Mouse (Mus musculus): ENCODE results near the gene Polm. TPM values are rescaled to one million over a fixed set of nuclear protein-coding genes. Genes with fewer than 3 reads are reported as not detected.
"Not testable (repeated sequence)": the region's sequence is repeated elsewhere in the genome, so short reads cannot be mapped to it uniquely, and the experiment has no call there.

Polm gene
- total RNA-seq, 2 experiments from 2014 or later = 5.6 to 6.5 TPM

DNA sequence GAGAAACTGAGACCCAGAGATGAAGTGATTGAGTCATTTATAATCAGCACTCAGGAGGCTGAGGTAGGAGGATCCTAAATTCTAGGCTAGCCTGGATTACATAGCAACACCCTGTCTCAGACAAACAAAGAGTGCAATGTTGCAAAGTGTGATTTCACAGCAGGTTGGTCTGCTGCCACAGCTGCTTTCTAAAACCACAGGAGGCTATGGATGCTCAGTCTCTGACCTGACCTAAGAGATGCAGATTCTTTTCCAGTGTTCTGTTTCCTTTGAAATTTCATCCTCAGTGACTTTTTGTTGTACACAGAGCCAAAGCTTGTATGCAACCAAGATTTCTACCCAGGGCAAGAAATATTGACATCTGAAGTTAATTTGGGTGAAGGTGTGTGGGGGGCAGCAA is 17.7 kb upstream of the Polm start:
- DNase-seq = no peak

DNA sequence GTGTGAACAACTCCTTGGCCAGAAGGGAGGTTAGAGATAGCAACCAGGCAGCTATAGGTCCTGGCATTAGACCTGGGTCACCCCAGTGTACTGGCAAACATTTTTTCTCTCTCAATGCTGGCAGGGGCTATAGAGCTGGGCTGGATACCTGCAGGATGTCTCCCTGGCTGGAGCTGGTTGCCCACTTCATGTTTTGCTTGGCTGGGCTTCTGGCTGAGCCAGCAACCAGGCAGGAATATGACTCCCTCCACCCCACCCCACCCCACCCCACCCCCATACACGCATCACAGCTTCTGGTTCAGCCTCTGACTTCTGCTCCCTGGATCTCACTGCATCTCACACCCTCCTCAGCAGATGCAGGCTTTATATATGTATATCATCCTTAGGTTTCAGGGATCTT is 14.5 kb upstream of the Polm start:
- DNase-seq = no peak

DNA sequence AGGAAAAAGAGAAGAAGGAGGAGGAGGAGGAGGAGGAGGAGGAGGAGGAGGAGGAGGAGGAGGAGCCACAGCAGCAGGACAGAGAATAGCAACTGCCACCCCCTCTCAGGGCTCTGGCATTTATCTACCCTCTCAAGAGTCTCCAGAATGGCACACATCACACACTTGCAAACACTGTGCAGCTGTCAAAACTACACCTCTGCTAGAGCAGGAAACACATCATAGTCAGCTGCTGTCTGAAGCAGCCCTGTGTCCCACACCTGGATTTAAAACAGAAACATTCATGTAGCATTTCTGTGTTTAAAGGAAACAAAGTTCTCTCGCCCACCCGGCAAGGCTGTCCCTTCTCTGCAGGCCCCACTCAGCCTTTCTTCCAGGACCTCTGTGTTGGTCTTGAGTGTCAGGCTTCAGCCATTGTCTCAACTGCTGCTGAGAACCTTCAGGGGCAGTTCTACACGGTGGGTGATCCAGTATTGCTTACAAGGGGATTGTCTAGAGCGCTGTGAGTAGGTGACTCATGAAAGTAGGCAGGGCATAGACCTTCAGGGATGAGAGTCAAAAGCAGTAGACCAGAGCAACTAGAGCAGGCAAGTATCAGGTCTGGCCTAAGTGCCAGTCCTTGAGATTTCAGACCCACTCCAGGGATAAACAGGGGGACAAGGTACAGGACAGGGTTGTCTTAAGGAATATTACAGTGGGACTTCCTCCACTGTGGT is 13.4 kb upstream of the Polm start:
- DNase-seq = no peak

DNA sequence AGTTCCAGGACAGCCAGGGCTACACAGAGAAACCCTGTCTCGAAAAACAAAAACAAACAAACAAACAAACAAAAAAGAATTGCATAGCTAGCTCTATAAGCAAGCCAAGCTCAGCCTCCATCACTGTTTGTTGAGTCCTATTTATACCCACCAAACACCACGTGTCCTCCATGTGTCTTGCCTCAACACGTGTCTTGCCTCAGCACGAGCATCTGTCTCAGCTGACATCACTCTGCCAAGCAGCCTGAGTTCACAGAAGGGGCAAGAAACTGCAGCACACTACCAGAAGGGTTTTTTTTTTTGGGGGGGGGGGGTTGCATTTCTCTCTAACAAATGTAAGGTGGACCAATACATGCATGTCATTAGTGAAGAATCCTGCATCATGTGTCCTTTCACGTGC is 12.6 kb upstream of the Polm start:
- DNase-seq = no peak

DNA sequence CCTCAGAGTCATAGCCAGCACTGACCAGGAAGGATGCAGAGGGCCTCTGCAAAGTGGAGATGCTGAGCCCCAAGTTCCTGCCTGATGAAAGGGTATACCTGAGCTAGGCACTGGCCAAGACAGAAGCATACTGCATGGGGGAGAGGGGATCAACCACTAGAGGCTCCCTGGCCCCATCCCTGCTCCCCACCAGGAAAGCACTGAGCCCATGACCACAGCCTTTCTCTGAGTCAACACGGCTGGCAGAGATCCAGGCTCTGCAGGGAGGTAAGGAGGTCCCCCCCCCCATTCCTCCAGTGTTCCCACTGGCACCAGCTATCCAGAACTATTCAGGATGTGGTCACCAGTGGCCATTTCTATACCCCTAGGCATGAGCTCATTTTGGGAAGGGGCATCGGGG is 11.5 kb upstream of the Polm start:
- peak; percentile 33 for DNase-seq

DNA sequence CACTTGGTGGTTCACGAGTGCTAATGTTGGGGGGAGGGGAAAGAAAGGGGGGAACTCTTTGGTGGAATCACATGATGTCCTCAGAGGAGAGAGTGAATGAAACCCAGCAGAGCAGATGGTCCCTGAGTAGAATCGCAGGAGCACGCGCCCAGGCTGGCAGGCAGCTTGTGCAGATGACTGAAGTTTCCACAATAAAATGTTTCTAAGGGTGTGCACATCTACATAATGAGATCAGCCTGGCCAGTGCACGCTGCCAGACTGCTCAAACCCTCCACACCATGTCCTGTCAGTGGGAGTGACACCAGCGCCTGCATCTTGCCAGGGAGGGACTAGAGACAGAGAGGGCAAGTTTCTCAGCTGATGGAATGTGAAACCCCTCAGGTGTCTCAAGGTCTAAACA is 10.9 kb upstream of the Polm start:
- peak; percentile 44 for DNase-seq

DNA sequence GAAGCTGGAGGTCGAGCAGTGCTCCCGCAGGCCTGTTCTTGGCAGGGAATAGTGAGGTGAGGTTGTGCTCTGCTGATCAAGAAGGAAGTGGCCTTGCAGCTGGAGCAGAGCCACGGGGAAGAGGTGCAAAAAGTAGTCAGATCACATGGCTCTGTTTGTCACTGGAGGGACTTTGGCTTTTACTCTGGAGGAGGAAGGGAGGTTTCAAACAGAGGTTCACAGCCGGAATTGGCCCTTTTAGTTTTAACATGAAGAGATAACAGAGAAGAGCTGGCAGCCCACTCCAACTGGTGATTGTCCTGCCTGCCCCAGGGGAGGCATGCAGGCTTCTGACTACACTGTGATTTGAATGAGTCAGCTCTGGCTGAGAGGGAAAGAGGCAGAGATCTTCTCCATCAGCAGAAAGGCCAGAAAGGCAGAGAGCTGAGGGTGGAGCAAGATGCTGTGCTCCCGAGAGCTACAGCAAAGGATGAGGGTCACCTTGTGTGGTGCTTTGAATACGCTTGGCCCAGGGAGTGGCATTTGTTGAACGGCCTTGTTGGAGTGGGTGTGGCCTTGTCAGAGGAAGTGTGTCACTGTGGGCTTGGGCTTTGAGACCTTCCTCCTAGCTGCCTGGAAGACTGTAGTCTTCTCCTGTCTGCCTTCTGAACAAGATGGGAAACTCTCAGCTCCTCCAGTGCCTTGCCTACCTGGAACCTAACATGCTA is 9.0 kb upstream of the Polm start:
- peak; percentile 58 for DNase-seq

DNA sequence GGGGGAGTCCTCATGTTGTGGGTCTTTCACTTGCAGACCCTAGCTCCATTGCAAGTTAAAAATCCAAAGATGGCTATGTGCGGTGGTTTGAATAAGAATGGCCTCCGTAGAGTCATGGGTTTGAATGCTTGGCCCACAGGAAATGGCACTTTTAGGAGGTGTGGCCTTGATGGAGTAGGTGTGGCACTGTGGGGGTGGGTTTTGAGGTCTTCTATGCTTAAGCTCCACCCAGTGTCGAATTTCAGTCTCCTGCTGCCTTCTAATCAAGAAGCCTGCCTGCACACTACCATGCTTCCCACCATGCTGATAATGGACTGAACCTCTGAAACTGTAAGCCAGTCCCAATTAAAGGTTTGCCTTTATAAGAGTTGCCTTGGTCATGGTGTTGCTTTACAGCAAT is 5.3 kb upstream of the Polm start:
- no peak for DNase-seq

DNA sequence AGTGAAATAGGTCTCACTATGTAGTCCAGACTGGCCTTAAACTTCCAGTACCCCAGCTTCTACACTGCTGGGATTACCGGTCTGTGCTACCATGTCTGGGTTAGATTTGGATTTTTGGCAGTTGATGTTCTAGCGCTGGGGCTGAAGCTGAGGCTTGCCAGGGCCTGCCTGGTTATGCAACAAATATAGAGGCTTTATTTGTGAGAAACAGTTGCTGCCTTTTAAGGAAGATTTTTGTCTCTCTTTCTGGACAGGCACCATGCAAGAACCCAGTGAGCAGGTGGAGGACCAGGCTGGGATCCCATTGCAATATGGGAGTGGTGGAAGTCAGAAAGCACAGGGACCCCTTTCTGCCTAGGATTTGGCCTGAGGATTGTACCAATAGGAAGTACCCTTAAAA is 3.9 kb upstream of the Polm start:
- no peak for DNase-seq

DNA sequence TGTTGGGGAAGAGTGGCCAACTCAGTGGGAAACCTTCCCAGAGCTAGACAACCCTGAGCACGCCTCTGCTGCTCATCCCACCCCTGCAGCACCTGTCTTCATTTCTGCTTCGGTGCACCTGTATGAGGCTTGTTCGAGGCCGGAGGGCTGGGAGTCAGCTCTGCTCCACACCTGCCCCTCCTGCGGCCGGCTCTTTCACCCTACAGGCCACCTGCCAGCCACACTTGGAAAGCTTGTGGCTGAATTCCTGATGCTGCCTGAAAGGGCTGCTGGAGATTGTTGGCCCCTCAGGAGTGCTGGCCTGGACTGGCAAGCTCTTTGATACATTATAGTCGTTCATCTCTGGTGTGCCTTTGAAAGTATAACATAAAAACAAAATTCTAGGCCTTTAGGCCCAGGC is 2.5 kb upstream of the Polm start:
- DNase-seq = no peak

DNA sequence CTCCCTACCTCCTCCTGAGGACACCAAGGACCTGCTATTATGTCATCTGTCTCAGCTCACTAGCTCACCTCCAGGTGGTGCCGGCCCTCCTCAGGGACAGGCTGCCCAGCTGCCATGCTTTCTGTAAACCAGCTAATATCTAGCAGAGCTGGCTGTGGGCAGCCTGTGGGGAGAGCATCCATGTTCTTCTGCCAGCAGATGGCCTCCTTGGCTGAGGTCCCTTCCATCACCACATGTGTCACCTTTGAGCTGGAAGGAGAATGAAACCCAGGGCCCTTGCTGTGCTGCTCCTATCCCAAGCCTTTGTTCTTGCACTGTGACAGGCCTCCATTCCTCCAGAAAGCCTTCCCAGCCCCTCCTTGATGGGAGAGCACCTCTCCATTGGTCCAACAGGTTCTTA is 1.7 kb downstream of the Polm start:
- DNase-seq = no peak

DNA sequence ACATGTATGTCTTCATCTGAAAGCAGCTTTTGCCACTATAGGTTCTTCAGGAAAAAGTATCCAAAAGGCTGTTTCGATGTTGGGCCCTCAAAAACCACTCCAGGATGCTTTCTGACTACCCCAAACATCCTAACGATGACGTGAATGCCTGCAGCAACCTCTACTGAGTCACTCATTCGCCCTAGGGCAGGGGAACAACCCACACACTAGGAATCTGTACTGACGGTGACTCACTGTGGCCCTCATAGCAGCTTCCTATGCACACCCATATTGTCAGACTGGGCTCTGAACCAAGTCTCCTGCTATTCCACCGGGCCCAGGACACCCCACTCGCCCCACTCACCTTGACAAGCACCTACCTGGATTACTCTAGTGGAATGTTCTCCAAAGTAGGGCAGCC is 2.8 kb downstream of the Polm start:
- no peak for DNase-seq

DNA sequence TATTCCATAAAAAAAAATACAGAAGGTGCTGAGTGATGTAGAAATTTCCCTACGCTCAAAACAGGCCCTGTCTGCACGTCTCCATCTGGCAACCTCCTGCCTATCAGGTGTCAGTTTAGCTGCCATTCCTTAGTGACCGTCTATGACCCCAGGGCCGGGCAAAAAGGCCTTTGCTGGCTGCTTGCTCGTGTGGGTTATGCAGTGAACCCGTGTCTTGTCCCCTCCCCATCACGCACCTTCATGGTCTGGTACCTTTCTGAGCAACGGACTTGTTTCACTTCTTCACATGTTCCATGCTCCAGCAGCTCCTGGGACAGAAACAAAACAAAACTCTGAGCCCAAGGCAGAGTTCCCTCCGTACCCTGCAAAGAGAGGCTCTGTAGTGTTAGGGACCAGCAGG is 3.3 kb downstream of the Polm start:
- no peak for DNase-seq

DNA sequence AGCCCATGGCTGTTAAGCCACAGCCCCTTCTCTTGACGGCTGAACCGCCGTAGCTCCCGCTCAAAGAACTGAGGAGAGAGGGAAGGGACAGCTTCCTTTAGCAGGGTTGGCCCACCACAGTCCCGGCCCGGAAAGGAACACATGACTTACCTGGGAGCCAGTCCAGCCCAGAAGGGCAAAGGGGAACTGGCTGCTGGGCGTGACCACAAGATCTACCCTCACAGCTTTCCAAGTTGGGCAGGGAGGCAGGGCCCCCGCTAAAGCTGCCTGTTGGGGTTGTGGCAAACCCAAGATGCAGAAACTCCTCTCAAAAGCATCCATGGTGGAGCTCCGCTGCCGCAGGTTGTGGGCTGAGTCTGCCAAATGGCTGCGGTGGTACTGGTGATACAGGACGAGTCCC is 8.5 kb downstream of the Polm start:
- no peak for DNase-seq

DNA sequence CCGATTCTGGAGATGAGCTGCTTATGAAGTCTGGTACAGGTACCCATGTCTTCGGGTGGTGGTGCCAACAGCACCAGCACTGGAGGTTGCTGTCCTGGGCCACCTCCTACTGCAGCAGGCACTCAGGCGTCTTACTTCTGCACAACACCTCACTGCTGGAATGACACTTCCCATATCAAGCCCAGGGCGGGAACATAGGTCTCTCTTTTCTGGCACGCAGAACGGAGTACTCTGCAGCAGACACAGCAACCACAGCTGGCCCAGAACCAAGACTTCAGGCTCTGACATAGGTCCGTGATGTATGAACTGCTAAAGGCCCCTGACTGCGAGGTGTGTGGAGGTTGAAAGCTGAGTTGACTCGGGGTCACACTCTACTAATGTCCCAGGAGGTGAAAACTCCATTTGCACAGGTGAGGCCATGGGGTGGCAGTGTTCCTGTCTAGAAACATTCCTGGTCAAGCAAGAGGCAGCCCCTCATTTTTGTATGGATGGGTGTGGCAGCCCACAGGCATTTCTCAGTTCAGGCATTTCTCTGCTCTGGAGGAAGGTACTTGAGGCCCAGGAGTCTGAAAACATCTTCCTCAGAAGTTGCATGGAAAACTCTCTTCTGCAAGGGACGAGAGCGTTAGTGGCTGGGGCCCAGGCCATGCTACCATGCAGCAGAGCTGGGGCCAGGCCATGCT is 9.2 kb downstream of the Polm start:
- DNase-seq = no peak

DNA sequence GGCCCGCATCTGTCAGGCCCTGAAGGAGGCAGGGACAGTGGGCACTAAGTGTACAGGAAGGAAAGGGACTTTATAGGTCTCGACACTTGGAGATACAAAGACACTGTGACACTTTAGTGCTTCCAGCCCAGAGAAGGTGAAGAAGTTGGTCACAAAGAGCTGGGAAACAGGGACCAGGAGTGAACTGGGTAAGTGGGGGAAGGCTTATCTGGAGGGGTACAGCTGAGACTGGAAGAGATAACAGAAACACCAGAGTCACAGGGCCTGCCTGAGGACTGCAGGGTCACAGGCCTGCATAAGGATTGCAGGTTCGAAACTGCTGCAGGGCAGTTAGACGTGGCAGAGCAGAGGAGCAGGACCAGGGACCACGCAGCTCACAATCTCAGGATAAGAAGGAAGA is 9.9 kb downstream of the Polm start:
- no peak for DNase-seq

DNA sequence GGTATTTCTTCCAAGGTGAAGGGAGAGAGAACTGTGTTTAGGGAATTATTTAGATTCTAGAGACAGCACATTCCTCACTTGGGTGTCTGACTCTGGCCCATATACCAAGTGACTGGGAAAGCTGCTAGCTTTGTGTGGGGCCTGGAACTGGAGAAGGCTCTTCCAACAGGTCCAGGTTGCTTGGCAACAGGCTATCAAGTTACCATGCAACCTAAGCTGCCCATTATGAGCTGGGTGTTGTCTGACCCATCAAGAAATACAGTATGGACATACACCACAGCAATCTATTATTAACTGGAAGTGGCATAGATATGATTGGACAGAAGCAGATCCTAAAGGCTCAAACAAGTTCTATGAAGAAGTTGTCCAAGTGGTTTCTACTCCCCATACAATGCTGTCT is 12.4 kb downstream of the Polm start:
- no peak for DNase-seq

DNA sequence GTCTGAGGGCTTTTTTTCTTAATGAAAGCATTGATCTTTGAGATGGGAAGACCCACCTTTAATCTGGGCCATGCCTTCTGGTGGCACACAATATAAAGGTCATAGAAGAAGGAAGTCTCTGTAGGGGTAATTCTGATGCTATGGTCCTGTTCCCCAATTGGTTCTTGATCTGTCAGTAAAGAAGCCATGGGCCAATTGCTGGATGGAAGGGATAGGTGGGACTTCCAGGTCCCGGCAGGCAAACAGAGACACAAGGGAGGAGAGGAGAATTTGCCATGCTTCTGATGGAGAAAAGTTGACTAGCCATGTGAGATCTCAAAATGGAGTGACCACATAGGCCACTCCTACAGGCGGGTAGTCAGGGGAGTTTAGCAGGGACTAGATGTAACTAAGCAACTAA is 18.6 kb downstream of the Polm start:
- no peak for DNase-seq

DNA sequence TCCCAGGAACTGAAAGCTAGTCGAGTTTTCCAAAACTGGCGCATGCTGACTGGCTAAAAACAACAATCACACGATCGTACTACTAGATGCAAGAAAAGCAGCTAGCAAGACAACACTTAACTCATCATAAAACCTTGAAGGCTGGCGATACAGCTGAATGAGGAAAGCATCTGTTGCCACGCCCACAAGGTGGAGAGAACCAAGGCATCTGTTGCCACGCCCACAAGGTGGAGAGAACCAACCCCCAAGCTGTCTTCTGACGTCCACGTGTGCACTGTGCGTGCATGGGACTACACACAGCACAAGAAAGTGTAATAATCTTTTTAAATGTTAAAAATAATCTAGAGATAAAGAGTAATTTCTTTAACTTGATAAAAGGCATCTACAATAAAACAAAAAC is 24.4 kb downstream of the Polm start:
- DNase-seq = no peak

DNA sequence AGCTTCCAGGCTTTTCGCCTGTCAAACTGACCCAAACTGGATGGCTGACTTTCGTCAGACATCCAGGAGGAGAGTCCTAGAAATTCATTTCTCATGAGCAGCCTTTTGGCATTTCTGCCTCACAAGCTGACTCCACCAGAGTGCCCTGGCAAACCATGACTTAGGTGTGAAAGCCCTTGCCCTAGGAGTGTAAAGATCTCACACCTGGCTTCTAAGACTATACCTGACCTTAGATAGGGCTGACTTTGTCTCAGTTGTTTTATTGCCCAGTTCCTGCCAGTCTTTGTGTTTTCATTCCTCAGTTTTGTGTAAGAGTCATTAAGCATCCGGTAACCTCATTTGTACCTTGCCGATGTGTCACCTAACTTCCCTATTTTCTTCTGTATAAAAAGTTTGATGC is 28.3 kb downstream of the Polm start:
- DNase-seq = not testable (repeated sequence)

DNA sequence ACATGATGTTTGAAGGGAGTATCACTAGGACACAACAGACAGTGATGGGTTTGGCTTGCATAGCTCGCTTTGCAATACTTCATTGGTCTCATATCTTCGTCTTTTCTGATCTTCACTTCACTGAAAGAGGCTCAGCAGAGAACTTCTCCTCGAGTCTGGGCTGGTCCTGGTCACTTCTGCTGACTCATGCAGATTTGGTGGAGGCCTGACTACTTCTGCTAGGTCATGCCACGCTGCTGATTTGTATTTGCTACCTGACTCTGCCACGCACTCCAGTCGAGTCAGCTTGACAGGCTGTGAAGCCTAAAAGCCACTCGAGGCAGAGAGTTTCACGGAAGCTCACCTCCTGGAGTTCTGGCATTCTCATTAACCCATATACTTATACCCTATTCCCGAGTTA is 29.9 kb downstream of the Polm start:
- DNase-seq = no peak

DNA sequence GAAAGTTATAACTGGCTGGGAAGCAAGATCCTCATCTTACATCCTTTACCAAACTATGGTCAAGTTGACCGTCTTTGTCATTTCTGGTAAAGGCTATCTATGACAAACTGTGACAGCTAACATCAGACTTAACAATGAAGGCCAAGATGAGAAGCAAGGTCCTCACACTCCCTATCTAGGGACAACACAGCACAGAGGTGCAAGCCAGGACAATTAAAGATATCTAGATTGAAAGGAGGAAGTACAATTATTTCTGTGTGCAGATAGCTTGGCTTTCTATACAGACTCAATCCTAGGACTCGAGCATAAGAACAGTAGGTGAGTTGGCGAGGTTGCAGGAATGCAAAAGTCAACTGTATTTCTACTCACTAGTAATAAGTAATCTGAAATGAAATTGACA is 32.1 kb downstream of the Polm start:
- DNase-seq = no peak

DNA sequence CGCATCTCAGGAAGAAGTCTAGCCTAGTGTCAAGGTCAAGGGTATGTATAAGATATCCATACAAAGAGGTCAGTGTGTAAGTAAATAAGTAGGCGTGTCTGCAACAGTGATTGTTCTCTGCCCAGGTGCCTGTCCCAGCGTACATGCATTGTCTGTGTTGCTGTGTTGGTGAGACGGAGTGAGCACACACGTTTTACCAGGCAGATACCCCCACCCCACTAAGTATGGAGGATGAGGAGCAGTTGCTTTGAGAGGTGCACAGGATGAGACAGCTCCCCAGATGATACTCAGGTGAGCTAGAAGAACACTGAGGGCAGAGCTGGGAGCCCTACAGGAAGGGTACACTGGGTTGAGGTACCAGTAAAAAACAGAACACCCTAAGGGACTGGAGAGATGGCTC is 33.6 kb downstream of the Polm start:
- no peak for DNase-seq

DNA sequence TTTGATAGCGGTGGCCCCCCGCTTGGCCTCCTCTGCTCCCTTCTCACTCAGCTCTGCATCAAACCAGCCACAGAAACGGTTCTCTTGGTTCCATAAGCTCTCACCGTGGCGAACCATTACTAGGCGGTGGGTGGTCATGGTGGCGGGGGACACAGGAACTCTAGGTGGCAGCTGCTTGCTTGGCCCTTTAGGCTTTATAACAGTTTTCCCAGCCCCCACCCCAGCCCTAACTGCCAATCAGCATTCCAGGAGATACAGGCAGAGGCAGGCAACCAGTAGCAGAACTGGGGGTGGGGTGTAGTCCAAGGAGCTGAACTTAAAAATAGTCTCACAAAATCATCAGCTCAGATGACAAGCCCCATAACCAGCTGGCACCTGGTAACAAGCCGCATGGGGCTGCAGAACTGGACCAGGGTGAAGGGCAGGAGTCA is 34.2 kb downstream of the Polm start, which contains the start of gene Pgam2:
Gene Pgam2 (minus strand): TSS at position 183 of the 431 bp plus-strand sequence.
- peak; percentile 76 for DNase-seq

All from heart, postnatal 4 days (tissue).